Mouse (Mus musculus): ENCODE measurements around the gene Olfr1090.

Olfr1090 gene

DNA sequence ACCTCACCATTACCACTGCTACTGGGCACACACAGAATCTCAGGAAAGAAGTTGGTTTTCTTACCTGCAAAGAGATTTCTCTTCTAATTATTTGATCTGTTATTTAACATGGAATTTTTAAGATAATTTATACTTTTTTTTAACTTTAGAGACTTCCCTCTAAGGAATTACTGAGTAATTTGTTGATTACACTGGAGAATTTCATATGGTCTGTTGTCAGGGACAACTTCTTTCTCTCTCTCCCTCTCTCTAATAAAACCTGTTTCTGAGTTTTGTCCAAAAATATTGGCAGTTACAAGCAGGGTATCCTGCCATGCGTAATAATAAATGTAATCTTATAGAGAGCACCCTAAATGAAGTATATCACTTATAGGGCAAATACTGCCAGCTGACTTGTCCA, at the start of gene Olfr1090:
Olfr1090 (minus strand) TSS at position 101 of the 400 bp plus-strand sequence.
- CTCF ChIA-PET = no interaction called here

DNA sequence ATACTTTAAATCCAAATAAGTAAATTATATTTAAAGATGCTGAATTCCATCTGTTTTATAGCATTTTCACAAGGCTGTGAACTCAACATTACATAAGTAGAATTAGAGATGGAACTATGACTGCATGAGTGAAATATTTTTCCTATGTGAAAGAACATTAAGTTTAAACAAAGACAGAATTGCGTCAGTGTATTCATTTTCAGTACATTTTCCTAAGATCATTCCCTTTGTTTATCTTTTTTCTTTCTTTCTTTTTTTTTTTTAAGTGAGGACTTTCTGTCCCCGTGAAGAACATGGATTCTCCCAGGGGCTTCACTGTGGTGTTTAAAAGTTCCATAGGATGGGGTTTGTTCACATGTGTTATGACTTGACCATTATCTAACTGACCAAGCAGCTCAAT, 23.4 kb upstream of the Olfr1090 start, which contains the start of gene Olfr1093:
Olfr1093 (plus strand) TSS at position 301 of the 400 bp plus-strand sequence.
- CTCF ChIA-PET = no interaction called here

DNA sequence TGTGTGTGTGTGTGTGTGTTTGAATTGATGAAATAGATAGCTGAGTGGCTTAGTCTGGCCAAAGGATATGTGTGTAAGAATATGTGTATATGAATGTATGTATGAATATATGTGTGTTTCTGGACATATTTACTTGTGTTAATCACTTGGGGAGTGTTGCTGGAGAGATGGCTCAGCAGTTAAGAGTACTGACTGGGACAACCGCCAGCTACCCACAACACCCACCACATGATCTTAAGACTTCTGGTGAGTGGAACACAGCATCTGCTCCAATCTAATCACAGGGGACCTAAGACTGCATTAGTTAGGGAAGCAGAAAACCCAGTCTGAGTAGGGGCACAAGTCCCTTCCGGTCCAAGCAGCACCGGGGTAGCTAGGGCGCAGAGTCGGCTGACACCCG, 2.3 kb upstream of the Olfr1090 start:
- CTCF ChIA-PET = no interaction called here

DNA sequence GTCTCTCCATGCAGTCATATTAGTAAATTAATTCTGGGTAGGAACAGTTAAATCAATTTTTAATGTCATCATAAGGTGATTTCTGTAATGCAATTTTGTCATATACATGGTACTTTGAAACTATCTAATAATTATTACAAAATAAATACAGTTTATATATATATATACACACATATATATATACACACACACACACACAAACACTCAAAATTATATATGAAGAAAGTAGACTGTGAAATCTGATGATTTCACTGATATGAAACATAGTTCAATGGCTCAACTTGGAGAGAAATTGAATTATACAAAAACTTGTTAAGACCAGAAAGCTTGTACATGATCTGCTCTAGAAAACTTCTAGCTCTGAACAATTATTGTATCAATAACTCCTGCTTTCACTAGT, 25.2 kb downstream of the Olfr1090 start, which contains the start of gene Olfr1089:
Olfr1089 (minus strand) TSS at position 101 of the 400 bp plus-strand sequence.
- CTCF ChIA-PET = no interaction called here

All from spleen, embryonic (tissue).